Mouse (Mus musculus) olfactory bulb, adult 2 months (tissue): ENCODE measurements at regions not wholly inside any gene's neighbourhood (a gene's known extent, or its start where the extent isn't known, plus 50 kb on each side); places are given as distances from the start of the nearest gene placed in this dataset.

Source experiments
- CTCF ChIP-seq: fragments of 200-500 bp; IDR thresholded peaks from 2 replicates; pipeline ENCODE4 v1.5.1; 2012; ENCODE audit warnings: low read depth, mild to moderate bottlenecking, low read length, moderate library complexity; ENCODE audit not compliant: insufficient read depth
- POLR2A ChIP-seq: fragments of 200-500 bp; IDR thresholded peaks from 2 replicates; pipeline ENCODE4 v1.6.1; 2012; ENCODE audit warnings: mild to moderate bottlenecking, low read depth, low read length, moderate library complexity; ENCODE audit not compliant: insufficient read depth

- TF ChIP-seq CTCF (no peak), POLR2A (no peak)
Observed at GRCm38 (mm10) chr4:7228980-7229379, 1009.9 kb downstream of the Car8 start.
